Mouse (Mus musculus) skeletal muscle tissue, adult 2 months (tissue): Measurements from ENCODE around the gene Olfm4.

Experiments used
- DNase-seq: peaks from one replicate; pipeline ENCODE4 v3.0.0-alpha.2; 2012; ENCODE audit warnings: low read depth, low spot score

Olfm4 gene

DNA sequence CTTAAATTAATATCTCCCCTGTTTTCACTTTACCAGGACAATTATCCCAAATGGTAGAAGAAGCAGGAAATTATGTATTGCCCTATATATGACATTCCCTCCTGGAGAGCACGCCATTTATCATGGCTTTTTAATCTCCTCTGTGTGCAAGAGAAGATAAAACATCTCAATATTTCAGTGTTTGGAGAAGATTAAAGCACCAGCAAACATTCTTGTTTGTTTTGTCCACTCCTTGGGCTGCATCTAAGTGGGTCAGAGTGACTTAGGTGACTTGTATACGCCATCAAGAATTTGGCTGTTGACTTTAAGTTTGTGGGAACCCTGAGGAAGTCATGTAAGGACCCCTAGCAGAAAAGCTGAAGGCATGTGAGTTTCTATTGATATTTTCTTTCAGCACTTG lies at the start of gene Olfm4:
TSS of gene Olfm4 (plus strand) at position 301 of the 400 bp plus-strand sequence.
- DNase-seq, result no peak

DNA sequence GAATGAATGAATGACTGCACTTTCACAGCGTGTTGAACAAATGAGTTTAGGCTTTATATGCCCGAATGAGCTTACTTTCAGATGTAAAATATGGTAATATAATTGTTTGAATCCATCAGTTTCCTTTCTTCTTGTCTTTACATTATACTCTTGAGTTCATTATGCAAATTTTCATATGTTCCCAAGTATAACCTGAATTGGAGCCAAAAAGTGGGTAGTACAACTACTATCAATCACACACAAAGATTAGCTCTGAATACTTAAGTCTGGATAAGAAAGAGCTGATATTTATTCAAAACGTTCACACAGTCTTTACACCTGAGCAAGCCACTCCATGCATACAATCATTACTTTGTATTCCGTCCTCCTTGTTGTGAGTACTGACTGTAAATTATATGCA lies 49.5 kb upstream of the Olfm4 start:
- DNase-seq, result no peak

DNA sequence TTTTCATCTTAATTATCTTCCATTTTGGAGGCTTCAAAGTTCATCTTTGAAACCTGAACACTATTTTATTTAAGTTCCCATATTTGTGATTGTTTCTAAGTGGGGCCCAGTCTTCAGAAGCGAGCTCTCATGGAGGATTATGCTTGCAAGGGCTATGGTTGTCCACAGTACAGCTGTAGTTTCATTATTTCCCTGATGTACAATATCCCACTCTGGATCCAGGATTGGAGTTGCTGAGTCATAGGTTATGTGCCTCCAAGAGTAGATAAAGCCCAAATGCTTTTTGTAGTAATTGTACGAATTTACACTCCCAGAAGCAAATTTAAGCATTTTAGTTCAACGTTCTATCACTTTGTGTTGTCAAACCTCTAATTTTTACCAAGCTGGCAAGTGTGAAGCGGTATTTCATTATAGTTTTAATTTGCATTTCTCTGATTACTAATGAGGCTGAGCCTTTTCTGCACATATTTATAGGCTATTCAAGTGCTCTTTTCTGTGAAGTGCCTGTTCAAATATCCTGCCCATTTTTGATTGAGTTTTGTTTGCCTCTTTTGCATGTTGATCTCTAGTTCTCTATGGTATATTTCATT lies 46.9 kb upstream of the Olfm4 start:
- no peak for DNase-seq

- DNase-seq, result no peak
Measured at GRCm38 (mm10) chr14:79945876-79946275, 38.0 kb upstream of the Olfm4 start.

DNA sequence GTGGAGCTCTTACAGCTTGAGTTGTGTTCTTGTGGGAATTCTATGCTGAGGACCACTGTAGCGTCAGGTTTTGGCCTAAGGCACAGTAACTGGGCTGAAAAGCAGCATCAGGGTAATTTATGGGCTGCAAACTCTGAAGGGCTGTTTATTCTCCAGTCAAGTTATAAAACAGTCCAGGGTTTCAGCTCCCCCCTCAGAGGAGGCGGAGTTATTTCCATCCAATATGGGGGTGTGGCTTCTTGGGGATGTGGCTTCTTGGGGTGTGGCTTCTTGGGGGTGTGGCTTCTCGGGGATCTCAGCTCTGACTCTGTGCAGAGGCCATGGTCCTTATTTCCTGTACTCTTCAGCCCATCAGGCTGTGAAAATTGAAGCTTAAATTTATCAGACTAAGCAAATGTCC lies 28.2 kb upstream of the Olfm4 start:
- no peak for DNase-seq

- no peak for DNase-seq
Measured at GRCm38 (mm10) chr14:79957789-79958487, 25.9 kb upstream of the Olfm4 start.

DNA sequence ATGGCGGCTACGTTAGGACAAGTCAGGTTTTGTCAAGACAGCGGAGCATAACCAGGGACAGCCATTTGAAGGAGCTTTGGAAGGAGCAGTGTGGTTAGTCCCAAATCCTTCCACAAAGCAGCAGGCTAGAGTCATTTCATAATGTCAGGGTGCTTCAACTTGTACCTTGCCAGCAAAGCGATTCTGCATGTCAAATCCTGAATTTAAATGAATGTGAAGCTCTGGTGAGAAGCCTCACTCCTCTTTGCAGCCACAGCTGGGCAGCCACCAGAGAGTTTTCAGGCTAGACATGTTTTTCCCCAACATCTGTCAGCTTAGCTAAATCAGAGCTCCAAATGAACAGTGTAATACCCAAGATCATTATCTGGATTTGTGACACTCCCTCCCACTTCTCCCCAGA lies 22.7 kb upstream of the Olfm4 start:
- no peak for DNase-seq

- DNase-seq, result no peak
Measured at GRCm38 (mm10) chr14:79961602-79962001, 22.3 kb upstream of the Olfm4 start.

- DNase-seq, result no peak
Measured at GRCm38 (mm10) chr14:79970165-79970564, 13.7 kb upstream of the Olfm4 start.

DNA sequence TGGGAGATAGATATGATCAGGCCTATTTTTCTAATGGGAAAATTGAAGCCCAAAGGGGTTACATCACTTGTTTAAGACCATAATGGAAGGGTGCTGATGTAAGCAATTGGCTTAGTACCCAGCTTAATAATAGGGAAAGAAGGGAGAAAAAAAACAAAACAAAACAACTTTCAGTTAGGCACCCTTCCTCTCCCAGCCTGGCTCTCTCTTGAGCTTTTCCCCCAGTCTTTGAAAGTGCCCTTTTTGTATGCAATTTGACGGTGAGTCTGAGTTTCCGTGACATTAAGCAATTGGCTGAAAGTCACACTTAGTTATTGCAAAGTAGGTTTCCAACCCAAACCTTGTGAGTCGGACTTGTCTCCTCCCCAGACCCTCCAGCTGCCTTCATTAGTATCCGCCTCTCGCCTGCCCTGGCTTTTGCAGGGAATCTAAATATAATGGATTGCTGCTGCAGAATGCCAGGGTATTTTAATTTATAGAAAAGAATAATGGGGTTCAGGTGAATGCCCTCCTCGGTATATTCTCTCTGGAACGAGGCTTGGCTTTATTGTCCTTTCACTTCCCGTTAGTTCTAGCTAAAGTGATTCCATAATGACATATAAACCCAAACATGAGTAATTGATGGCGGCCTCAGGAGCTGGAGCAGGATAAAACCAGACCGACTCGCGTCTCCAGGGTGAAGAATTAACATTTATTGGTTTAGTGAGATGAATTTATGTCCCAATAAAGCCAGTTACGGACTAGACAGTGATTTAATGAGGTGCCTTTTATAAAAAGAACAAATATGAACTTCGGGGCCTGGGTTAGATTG lies 12.7 kb upstream of the Olfm4 start:
- no peak for DNase-seq

GRCm38 (mm10) chr14:79981437-79981836 lies 2.4 kb upstream of the Olfm4 start:
- no peak for DNase-seq

- no peak for DNase-seq
Measured at GRCm38 (mm10) chr14:79985137-79985670, 1.3 kb downstream of the Olfm4 start.

- peak; percentile 21 for DNase-seq
Measured at GRCm38 (mm10) chr14:79985696-79986095, 1.8 kb downstream of the Olfm4 start.

DNA sequence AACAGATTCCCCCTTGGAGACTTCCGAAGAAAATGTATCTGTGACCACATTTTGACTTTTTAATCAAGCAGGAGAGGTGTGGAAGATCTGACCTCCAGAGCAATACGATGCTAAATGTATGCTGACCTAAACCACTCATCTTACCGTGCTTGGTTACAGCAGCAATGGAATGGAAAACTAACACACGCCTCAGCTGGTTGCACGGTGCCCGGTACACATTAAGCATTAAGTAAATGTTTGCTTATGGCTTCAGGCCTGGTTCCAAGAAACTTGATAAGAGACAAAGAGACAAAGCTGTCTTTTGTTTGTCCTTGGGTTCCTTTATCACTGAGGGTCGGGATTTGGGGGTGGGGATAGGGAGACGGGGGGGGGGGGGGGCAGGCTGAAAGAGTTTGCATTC lies 3.0 kb downstream of the Olfm4 start:
- DNase-seq, result no peak

GRCm38 (mm10) chr14:79989785-79990184 lies 5.9 kb downstream of the Olfm4 start:
- DNase-seq, result no peak

DNA sequence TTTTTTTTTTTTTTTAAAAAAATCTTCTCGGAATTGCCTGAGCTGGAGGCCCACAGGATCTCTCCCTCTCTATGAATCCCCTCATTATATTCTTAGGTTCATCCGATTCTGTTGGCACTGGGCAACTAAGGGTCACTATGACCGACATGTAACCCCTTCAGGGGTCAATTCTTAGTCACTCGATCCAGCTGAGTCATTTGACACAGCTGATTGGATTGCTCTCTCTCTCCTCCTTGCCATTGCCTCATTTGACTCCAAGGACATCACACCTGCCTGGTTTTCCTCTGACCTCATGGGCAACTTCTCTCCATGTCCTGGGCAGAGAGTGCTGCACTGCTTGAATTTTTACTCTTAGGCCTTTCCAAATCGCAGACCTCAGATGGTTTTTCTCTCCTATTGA lies 6.7 kb downstream of the Olfm4 start:
- DNase-seq, result no peak

- no peak for DNase-seq
Measured at GRCm38 (mm10) chr14:79997534-79997933, 13.7 kb downstream of the Olfm4 start.

- DNase-seq, result peak; percentile 30
Measured at GRCm38 (mm10) chr14:80000110-80000531, 16.2 kb downstream of the Olfm4 start.

GRCm38 (mm10) chr14:80007686-80008085 lies 23.8 kb downstream of the Olfm4 start:
- DNase-seq, result no peak

DNA sequence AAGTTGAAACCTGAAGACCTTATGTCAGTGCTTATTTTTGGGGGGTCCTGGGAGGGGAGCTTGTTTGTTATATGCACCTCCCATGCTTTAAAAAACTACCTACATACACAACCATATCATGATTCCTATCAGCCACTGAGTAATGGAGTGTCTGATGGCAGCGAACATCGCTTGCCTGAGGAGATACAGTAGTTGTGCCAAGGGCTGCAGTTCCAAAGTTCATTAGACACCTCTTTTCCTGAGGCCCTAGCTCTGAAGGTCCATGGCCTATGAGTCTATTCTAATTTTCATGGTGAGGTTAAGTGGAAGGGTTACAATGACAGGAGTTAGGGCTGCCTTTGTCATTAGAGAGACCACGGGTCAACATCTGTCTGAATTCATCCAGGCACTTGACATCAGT lies 26.5 kb downstream of the Olfm4 start:
- no peak for DNase-seq

DNA sequence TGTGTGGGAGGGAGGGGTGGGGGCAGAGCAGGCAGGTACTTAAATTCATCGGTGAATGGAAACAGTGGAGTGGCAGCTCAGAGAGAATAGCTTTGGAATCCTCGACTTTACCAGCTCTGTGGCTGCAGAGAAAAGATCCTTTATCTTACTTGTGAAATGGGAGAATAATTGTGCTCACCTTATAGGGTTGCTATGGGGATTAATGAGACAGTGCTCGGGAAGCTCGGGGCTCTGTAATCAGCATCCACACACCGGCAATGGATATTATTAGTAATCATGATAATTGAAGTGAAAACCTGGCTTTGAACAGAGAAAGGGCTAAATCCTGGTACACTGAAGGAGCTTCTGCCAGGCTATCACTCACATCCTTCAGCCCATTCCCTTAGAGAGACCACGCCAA lies 31.1 kb downstream of the Olfm4 start:
- DNase-seq, result no peak

GRCm38 (mm10) chr14:80016112-80016511 lies 32.2 kb downstream of the Olfm4 start:
- DNase-seq, result no peak
